Mouse (Mus musculus) pancreas, adult 10 weeks (tissue): ENCODE measurements around the gene Noa1. TPM values are rescaled to one million over a fixed set of nuclear protein-coding genes. Genes with fewer than 3 reads are reported as not detected.

Source experiments
- polyA plus RNA-seq: library from polyadenylated mRNA; stranded (reverse); fragments of 350-450 nt; fragmentation: Illumina TruSeq; extraction: RNeasy Lipid Tissue Mini Kit (QIAGEN cat#74804); gene quantifications from one replicate; pipeline ENCODE4 v1.2.3, GENCODE M21; 2015; ENCODE audit warnings: low read depth, low replicate concordance; ENCODE audit not compliant: insufficient read depth

Gene Noa1
- 6.4 TPM for polyA plus RNA-seq

DNA sequence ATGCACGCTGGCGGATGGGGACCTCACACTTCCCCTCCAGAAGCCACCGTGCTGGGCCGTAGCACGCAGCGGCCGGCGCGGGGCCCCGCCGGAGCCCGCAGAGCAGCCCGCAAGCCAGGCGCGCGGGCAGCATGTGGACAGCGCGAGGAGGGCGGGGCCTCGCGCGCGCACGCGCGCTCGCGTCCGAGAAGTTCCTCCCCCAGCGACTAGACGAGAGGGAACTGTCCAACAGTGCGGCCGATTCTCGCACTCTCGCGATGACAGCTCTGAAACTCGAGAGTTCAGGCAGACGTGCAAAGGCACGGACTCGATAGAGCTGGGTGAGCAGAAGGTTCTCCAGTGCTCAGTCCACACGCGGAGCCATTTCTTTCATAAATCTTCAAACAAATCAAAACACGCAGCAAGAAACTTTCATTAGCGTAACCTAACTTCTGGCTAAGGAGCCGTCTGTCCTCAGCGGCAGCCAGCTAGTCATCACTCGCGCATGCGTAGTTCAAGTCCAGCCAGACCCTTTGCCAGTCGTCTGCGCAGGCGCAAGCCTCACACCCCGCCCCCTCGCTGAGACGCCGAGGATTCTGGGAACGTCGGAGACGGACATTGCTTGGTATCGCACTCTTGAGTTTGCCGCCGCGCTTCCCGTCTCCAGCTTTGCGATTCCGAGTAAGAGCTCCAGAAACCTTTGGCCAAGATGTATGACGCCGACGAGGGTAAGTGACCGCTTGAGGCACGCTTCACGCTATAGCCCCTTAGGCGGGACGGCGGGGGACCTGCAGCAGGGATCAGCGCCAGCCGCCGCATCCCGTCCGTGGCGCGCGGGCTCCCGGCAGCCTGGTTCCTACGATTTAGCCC lies at the start of gene Noa1, which contains the start of gene Polr2b:
TSS of gene Noa1 (minus strand) at position 161 of the 849 bp plus-strand sequence.
TSS of gene Polr2b (plus strand) at position 224 of the 849 bp plus-strand sequence.

DNA sequence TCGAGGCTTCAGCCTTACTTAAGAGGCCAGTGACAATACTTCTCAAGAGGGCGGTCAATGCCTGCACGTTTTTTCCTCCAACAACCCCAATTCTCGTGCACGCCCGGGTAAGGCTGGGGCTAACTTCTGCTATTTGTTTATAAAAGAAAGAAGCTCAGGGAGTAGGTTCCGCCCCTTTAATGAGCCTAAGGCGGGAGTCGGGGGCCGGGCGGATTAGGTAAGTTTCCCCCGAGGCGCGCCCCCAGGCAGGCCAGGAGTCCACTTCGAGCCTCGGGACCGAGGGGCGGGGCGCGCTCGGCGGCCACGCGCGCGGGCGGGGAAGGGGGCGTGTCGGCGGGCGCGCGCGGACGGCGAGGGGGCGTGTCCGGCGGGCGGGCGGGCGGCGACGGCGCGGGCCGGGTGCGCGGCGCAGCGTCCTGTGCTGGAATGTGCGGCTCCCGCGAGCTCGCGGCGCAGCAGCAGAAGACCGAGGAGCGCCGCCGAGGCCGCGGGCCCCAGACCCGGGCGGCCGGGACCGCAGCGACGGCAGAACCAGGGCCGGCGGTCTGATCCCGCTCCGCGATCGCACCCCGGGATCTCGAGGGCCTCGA lies 44.7 kb downstream of the Noa1 start, which contains the start of gene Rest:
TSS of gene Rest (plus strand) at position 411 of the 590 bp plus-strand sequence.

Other genes with a start within 250 kb of the Noa1 start
- 5.3 TPM for gene Hopx, start 195.0 kb downstream of the Noa1 start, polyA plus RNA-seq
- not detected for gene Spink2, start 98.6 kb downstream of the Noa1 start, polyA plus RNA-seq
- gene Rest, start 44.6 kb downstream of the Noa1 start, polyA plus RNA-seq: 1.1 TPM
- gene Polr2b, start 63 bp upstream of the Noa1 start, polyA plus RNA-seq: 7.3 TPM
- gene Igfbp7, start 98.0 kb upstream of the Noa1 start, polyA plus RNA-seq: 268 TPM